Comparison of ENCODE assay signal across 9 mouse cellular contexts in the genomic region with DNA sequence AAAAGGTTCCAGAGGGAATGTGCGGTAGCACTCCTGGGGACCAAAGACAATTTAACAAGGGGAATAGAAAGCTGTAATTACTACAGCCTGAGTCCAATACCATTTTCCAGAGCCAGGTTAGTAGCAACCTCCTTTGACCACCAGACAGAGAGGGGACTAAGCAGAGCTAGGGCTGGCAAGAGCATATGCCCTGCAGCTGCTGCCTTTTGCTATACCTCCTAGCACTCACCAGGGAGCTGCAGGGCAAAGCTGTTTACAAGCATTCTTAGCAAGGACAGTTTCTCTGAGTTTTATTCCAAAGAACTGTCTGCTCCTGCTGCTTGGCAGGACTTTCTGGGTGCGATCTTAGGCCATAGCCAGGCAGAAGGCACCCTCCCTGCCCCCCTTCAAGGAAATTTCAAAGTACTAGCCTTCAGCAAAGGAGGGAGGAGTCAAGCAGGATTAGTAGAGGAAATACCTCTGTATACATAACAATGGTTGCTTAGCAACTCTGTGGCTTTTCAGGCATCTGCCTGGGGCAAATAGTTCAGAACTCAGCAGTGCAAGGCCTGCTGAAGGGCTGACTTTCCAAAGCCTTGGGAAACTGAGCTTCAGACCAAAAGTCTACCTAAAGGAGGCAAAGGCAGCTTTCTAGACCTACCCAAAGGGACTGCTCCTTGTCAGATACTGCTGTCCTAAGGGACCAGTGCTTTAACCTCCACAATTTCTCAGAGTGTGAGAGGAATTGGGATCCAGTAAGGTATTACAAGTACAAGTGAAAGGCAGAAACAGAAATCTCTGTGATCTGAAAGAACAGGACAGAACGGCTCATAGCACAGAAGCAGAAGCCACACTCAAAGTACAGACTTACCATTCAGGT.
DNase-seq lines count a peak whose midpoint lies in the region; ATAC-seq and TF ChIP-seq lines count a peak whose summit lies in the region.
"Had no signal": no experiment of that assay in that cellular context is flagged by ENCODE, and none has a peak within 500 bp of the region (broad histone marks: within the 10 kb centered on the region; RNA-seq: fewer than 3 reads in every experiment).

No protein-coding gene starts in this region.

- no peaks in the 10 kb centered on the region for H3K79me2 ChIP-seq in heart, adult 2 months (replicated peaks; ENCODE audit: control insufficient read depth, insufficient read depth, low read length)

- no peak overlapping the region for H3K4me2 ChIP-seq in heart, embryonic 15.5 days
- no peak overlapping the region for H3K4me2 ChIP-seq in hindbrain, embryonic 12.5 days (replicated peaks)
- no peak overlapping the region for H3K4me2 ChIP-seq in midbrain, postnatal 0 days (ENCODE audit: low read depth, low read length, poor library complexity, severe bottlenecking)

- TF ChIP-seq POLR2A in heart, adult 2 months (IDR thresholded peaks at IDR 0.05; ENCODE audit: insufficient read depth, low read depth, low read length): no peak

- TF ChIP-seq CTCF in heart, adult 2 months (IDR thresholded peaks at IDR 0.05): no peak
- no peak for TF ChIP-seq CTCF in midbrain, postnatal 0 days (IDR thresholded peaks at IDR 0.05)

- no peaks in the 10 kb centered on the region for H3K36me3 ChIP-seq in heart, embryonic 15.5 days
- no peaks in the 10 kb centered on the region for H3K36me3 ChIP-seq in heart, adult 2 months (ENCODE audit: control insufficient read depth, insufficient read depth, low read length)
- no peaks in the 10 kb centered on the region for H3K36me3 ChIP-seq in hindbrain, embryonic 12.5 days
- no peaks in the 10 kb centered on the region for H3K36me3 ChIP-seq in midbrain, postnatal 0 days (ENCODE audit: insufficient read depth, low read length)

- H3K9me3 ChIP-seq in heart, embryonic 15.5 days (replicated peaks): no peaks in the 10 kb centered on the region
- no peaks in the 10 kb centered on the region for H3K9me3 ChIP-seq in hindbrain, embryonic 12.5 days (replicated peaks)
- H3K9me3 ChIP-seq in midbrain, postnatal 0 days (ENCODE audit: low read length): no peaks in the 10 kb centered on the region

- H3K27ac ChIP-seq in heart, embryonic 15.5 days: no peak overlapping the region
- H3K27ac ChIP-seq in heart, adult 2 months: no peak overlapping the region
- H3K27ac ChIP-seq in hindbrain, embryonic 12.5 days: no peak overlapping the region
- no peak overlapping the region for H3K27ac ChIP-seq in midbrain, postnatal 0 days (ENCODE audit: low read depth, low read length)

- intact Hi-C loops in heart, adult 2 months (cut with DNase I): no loop called here

- H3K4me3 ChIP-seq in heart, embryonic 15.5 days: no peak overlapping the region
- H3K4me3 ChIP-seq in heart, adult 2 months: no peak overlapping the region
- no peak overlapping the region for H3K4me3 ChIP-seq in hindbrain, embryonic 12.5 days
- H3K4me3 ChIP-seq in midbrain, postnatal 0 days (ENCODE audit: low read depth, low read length): no peak overlapping the region
- H3K4me3 ChIP-seq: megakaryocyte, embryonic 14.5 days had no signal

- ATAC-seq in heart, embryonic 15.5 days (replicated peaks; ENCODE audit: insufficient number of reproducible peaks, insufficient read depth, low FRiP score, low read depth): peak; percentile 58; the same call in 1 of the 2 replicates
- peak; percentile 72 for ATAC-seq in hindbrain, embryonic 12.5 days (ENCODE audit: low FRiP score)
- ATAC-seq in midbrain, postnatal 0 days (ENCODE audit: low FRiP score): peak; percentile 72
- no peak for ATAC-seq in CD4-positive, CD25-positive, alpha-beta regulatory T cell, adult 4 months
- ATAC-seq in monocyte, adult 5-6 weeks (replicated peaks; ENCODE audit: insufficient number of reproducible peaks, low FRiP score, low TSS enrichment, poor library complexity, severe bottlenecking): no peak

- no peak overlapping the region for H3K9ac ChIP-seq in heart, embryonic 15.5 days
- no peak overlapping the region for H3K9ac ChIP-seq in heart, adult 2 months (ENCODE audit: low read depth, low read length)
- H3K9ac ChIP-seq in hindbrain, embryonic 12.5 days: no peak overlapping the region
- H3K9ac ChIP-seq in midbrain, postnatal 0 days (replicated peaks; ENCODE audit: low read length, poor library complexity, severe bottlenecking): no peak overlapping the region

- TF ChIP-seq EP300 in heart, adult 2 months (IDR thresholded peaks at IDR 0.05; ENCODE audit: insufficient read depth, low read depth, low read length): no peak

- 33% methylated on average over 3 of the region's 3 CpGs for WGBS in heart, embryonic 15.5 days
- WGBS in heart, adult 2 months: 39% methylated on average over 3 of the region's 3 CpGs
- 35% methylated on average over 3 of the region's 3 CpGs for WGBS in hindbrain, embryonic 12.5 days
- 29% methylated on average over 3 of the region's 3 CpGs for WGBS in midbrain, postnatal 0 days

- DNase-seq in heart, adult 2 months: no peak
- DNase-seq in brain, adult 2 months (ENCODE audit: low read depth, low spot score): peak; percentile 0
- peak; percentile 32 for DNase-seq in midbrain, postnatal 0 days (ENCODE audit: low spot score)
- no peak for DNase-seq in frontal cortex, postnatal 25 days (ENCODE audit: low spot score in 2 of 2)

- no peaks in the 10 kb centered on the region for H3K4me1 ChIP-seq in heart, embryonic 15.5 days (replicated peaks)
- H3K4me1 ChIP-seq in heart, adult 2 months (ENCODE audit: control insufficient read depth, insufficient read depth, low read length): no peaks in the 10 kb centered on the region
- 0 out of 2 replicates have a peak, but pooled peaks cover 7% of the 10 kb centered on the region for H3K4me1 ChIP-seq in hindbrain, embryonic 12.5 days
- no peaks in the 10 kb centered on the region for H3K4me1 ChIP-seq in midbrain, postnatal 0 days (ENCODE audit: insufficient read depth, low read length)
- H3K4me1 ChIP-seq: megakaryocyte, embryonic 14.5 days had no signal

- no peaks in the 10 kb centered on the region for H3K27me3 ChIP-seq in heart, embryonic 15.5 days
- no peaks in the 10 kb centered on the region for H3K27me3 ChIP-seq in heart, adult 2 months (ENCODE audit: control insufficient read depth, insufficient read depth, low read length)
- H3K27me3 ChIP-seq in hindbrain, embryonic 12.5 days: no peaks in the 10 kb centered on the region
- no peaks in the 10 kb centered on the region for H3K27me3 ChIP-seq in midbrain, postnatal 0 days (ENCODE audit: insufficient read depth, low read length)
- H3K27me3 ChIP-seq: megakaryocyte, embryonic 14.5 days had no signal

Comparison
In these comparisons a context has a peak if more than half of its experiments do, and no peak if none do; other contexts are left out.
1. ATAC-seq: peak in heart, embryonic 15.5 days (single experiment), hindbrain, embryonic 12.5 days (single experiment) and midbrain, postnatal 0 days (single experiment); none in CD4-positive, CD25-positive, alpha-beta regulatory T cell, adult 4 months (single experiment) and monocyte, adult 5-6 weeks (single experiment).
2. DNase-seq: peak in brain, adult 2 months (single experiment) and midbrain, postnatal 0 days (single experiment); none in heart, adult 2 months (0 of 2) and frontal cortex, postnatal 25 days (0 of 2).